Mouse (Mus musculus): ENCODE data around the gene Krtap21-1.

The Krtap21-1 gene

DNA sequence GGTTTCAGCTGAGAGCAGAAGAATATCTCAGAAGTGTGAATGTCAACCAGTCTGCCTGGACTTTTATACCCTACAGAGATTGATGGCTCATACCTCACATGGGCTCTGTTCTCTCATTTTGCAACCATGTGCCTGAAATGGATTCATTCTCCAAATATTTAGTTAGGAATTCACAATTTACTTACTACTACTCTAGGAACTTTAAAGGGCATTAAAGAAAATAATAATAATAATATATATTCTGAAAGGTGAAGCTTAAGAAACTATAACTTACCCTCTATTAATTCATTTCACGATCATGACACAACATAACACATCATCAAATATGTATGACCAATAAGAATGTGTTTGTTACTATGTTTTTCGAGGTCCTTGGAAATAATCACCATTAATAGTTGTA, at the start of gene Krtap21-1:
Gene Krtap21-1 (minus strand): TSS at position 101 of the 400 bp plus-strand sequence.
- no peak for DNase-seq (ENCODE audit: low spot score)

DNA sequence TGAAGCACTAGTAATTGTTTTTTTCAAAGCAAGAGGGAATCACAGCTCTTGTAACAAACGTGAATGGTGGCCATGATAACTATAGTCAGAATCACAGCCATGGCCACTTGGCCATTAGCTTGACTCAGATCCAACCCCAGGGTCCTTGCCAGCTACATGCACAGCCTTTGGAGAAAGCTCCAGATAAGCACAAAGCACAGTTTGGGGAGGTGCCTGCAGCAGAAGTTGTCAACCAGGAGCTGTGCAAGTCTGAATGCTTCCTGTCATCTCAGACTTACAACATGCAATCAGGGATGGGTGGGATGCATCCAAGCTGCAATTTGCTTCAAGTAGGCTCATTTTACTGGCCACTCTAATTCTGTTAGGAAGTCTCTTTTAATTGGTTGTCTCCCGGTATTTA, 25.9 kb upstream of the Krtap21-1 start:
- no peak for DNase-seq (ENCODE audit: low spot score)

- no peak for DNase-seq (ENCODE audit: low spot score)
These were observed 21.6 kb upstream of the Krtap21-1 start for GRCm38 (mm10) chr16:89425310-89425709.

DNA sequence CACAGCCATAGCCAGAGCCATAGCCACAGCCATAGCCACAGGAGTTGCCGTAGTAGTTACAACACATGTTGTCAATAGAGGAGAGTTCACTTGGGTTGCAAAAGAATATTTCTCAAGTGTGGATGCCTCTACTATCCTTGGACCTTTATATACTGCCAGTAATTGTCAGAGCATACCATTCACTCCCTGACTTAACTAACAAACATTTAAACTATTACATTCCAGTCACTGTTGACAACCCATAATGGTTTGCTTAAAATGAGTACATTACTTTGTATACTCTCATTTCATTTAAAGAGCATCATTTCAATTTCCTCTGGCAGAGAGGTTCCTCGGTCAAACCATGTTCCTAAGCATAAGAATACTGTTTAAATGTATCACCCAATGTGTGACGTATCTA, 16.3 kb upstream of the Krtap21-1 start, which contains the start of gene Krtap6-2:
Gene Krtap6-2 (minus strand): TSS at position 101 of the 400 bp plus-strand sequence.
- DNase-seq (ENCODE audit: low spot score), result no peak

DNA sequence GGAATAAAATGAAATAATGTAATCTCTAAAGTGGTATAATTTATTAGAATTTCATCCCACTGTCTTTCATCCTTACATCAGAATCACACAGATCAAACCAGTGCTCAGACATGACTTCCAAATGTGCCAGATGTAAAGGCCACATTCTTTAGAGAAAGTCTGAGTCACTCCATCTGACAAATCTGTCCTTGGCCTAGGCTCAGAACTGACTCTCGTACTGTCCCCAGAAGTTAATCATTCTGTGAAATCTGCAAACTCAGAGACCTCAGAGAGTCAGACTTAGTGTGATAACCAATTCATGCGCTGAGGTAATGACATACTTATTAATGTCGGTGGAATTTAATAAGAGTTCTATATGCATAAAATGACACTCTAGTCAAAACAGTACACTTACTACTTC, 12.6 kb upstream of the Krtap21-1 start:
- DNase-seq (ENCODE audit: low spot score), result no peak

DNA sequence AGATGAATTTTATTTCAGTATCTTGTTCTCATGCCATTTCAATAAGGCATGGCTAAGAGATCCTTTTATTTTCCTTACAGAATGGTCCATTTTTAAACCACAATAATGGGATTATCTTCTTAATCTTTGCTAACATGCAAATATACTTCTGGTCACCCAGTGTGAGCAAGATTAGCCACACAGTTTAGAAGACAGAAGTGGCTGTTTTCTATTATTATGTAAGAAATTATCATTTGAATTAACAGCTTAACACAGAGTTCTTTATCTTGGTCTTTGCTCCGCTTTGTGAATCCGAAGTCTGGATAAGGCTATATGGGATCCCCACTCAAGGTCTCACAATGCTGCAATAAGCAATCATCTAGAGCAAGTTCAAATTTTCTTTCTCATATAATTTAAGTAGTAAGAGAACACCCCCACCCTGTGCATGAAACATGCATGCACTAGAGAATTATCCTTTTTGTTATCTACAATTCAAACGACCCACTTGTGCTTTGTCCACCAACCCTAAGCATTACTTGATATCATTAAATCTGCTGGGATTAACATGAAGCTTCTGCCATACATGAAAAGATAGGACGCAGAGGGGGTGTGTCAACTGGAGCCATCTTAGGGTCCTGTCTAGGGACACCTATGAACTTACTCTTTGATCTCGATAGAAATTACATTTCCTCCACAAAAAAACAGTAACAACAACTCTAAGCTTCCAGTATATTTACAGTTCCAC, 6.8 kb upstream of the Krtap21-1 start:
- DNase-seq (ENCODE audit: low spot score), result no peak

GRCm38 (mm10) chr16:89372734-89373461, 30.8 kb downstream of the Krtap21-1 start:
- DNase-seq (ENCODE audit: low spot score), result no peak
